Mouse (Mus musculus): ENCODE data around the gene Casp8ap2. TPM values are rescaled to one million over a fixed set of nuclear protein-coding genes. Genes with fewer than 3 reads are reported as not detected.

The Casp8ap2 gene
- polyA plus RNA-seq, 1 experiment from 2014 or later, result 42.0 TPM

DNA sequence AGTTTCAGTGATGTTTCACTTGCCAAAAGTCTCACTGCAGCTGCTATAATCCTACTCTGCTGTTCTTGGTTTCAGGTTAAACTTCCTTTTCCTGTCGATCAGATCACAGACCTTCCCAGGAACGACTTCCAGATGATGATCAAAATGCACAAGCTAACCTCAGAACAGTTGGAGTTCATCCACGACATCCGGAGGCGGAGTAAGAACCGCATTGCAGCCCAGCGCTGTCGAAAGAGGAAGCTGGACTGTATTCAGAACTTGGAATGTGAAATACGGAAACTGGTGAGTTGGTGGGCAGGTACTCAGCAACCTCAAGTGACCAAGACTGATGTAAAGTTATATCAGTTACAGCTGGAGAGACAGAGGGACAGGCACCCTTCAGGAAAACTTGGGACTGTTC, 40.1 kb upstream of the Casp8ap2 start:
- H3K27me3 ChIP-seq (ENCODE audit: control insufficient read depth, insufficient read depth, low read length), result no peaks in the 10 kb centered on the region
- no peak overlapping the region for H3K4me3 ChIP-seq (ENCODE audit: low read depth, low read length)
- H3K9ac ChIP-seq (ENCODE audit: low read depth, low read length), result no peak overlapping the region
- no peaks in the 10 kb centered on the region for H3K9me3 ChIP-seq (replicated peaks; ENCODE audit: control insufficient read depth, low read length)
- no peaks in the 10 kb centered on the region for H3K36me3 ChIP-seq (ENCODE audit: control insufficient read depth, insufficient read depth, low read length)
- H3K27ac ChIP-seq (ENCODE audit: low read depth, low read length), result no peak overlapping the region
- ATAC-seq (replicated peaks; ENCODE audit: insufficient number of reproducible peaks, low FRiP score, low TSS enrichment), result no peak
- WGBS (ENCODE audit: insufficient replicate concordance), result 67% methylated on average over 9 of the region's 9 CpGs
- no peak overlapping the region for H3K4me2 ChIP-seq
- no peaks in the 10 kb centered on the region for H3K4me1 ChIP-seq (ENCODE audit: control insufficient read depth, insufficient read depth, low read length)

DNA sequence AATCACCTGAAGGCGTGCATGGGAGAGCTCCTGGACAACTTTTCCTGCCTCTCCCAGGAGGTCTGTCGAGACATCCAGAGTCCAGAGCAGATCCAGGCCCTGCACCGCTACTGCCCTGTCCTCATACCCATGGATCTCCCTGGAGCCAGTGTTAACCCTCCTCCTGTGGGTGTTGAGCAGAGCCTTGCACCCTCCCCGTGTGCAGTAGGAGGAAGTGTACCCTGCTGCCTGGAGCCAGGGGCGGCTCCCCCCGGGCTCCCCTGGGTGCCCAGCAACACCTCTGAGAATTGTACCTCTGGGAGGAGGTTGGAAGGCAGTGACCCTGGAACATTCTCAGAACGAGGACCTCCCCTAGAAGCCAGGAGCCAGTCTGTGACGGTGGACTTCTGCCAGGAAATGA, 35.4 kb upstream of the Casp8ap2 start:
- ATAC-seq (replicated peaks; ENCODE audit: insufficient number of reproducible peaks, low FRiP score, low TSS enrichment), result no peak
- no peak overlapping the region for H3K4me3 ChIP-seq (ENCODE audit: low read depth, low read length)
- no peak overlapping the region for H3K27ac ChIP-seq (ENCODE audit: low read depth, low read length)
- H3K9ac ChIP-seq (ENCODE audit: low read depth, low read length), result no peak overlapping the region
- H3K27me3 ChIP-seq (ENCODE audit: control insufficient read depth, insufficient read depth, low read length), result no peaks in the 10 kb centered on the region
- no peaks in the 10 kb centered on the region; the same call in 1 of the 2 replicates for H3K4me1 ChIP-seq (ENCODE audit: control insufficient read depth, insufficient read depth, low read length)
- H3K4me2 ChIP-seq, result no peak overlapping the region
- H3K9me3 ChIP-seq (replicated peaks; ENCODE audit: control insufficient read depth, low read length), result no peaks in the 10 kb centered on the region
- no peaks in the 10 kb centered on the region for H3K36me3 ChIP-seq (ENCODE audit: control insufficient read depth, insufficient read depth, low read length)
- WGBS (ENCODE audit: insufficient replicate concordance), result 74% methylated on average over 8 of the region's 8 CpGs

DNA sequence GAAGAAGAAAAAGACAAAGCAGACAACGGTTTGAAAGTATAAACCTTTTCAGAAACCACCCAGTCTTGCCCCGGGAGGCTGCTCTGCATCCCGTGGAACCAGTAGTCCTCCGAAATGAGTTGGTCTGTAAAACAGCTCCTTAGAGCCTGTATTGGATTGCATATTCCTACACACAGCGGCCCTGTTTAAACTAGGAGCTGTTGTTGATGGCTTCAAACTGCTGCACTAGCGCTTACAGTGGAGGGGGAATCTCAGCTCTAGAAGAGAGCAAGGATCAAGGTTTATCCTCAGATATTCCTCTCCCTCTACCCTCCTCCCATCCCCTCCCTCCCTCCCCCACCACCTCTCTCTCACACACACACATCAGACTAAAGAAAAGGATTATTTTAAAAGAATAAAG, 31.1 kb upstream of the Casp8ap2 start:
- Histone ChIP-seq H3K4me2 (no peak overlapping the region), H3K9me3 (replicated peaks; ENCODE audit: control insufficient read depth, low read length) (no peaks in the 10 kb centered on the region), H3K9ac (ENCODE audit: low read depth, low read length) (no peak overlapping the region), H3K27me3 (ENCODE audit: control insufficient read depth, insufficient read depth, low read length) (no peaks in the 10 kb centered on the region), H3K4me1 (ENCODE audit: control insufficient read depth, insufficient read depth, low read length) (no peaks in the 10 kb centered on the region; the same call in 1 of the 2 replicates), H3K27ac (ENCODE audit: low read depth, low read length) (no peak overlapping the region), H3K4me3 (ENCODE audit: low read depth, low read length) (no peak overlapping the region), H3K36me3 (ENCODE audit: control insufficient read depth, insufficient read depth, low read length) (no peaks in the 10 kb centered on the region)
- ATAC-seq (replicated peaks; ENCODE audit: insufficient number of reproducible peaks, low FRiP score, low TSS enrichment), result no peak
- 63% methylated on average over 6 of the region's 6 CpGs for WGBS (ENCODE audit: insufficient replicate concordance)

DNA sequence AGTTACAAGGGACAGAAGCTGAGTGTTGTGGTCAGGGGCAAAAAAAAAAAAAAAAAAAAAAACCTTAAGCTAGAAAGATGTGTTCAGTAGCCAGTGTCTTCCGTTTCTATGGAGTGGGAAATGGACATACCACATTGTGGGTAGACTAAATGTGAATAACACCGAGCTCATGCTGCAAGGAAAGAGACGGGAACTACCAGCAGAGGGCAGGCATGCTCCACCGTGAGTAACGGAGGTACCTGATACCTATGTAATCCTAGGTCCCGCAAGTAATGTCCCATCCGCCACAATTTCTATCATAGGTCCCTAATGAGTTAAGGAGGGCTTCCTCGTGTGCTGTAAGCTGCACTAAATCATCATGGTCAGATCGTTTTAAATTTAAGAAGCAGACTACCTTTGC, 28.7 kb upstream of the Casp8ap2 start:
- ATAC-seq (replicated peaks; ENCODE audit: insufficient number of reproducible peaks, low FRiP score, low TSS enrichment), result no peak
- Histone ChIP-seq H3K27ac (ENCODE audit: low read depth, low read length) (no peak overlapping the region), H3K4me1 (ENCODE audit: control insufficient read depth, insufficient read depth, low read length) (no peaks in the 10 kb centered on the region), H3K36me3 (ENCODE audit: control insufficient read depth, insufficient read depth, low read length) (no peaks in the 10 kb centered on the region), H3K4me2 (no peak overlapping the region), H3K27me3 (ENCODE audit: control insufficient read depth, insufficient read depth, low read length) (no peaks in the 10 kb centered on the region), H3K9me3 (replicated peaks; ENCODE audit: control insufficient read depth, low read length) (no peaks in the 10 kb centered on the region), H3K4me3 (ENCODE audit: low read depth, low read length) (no peak overlapping the region), H3K9ac (ENCODE audit: low read depth, low read length) (no peak overlapping the region)
- 8% methylated on average over 9 of the region's 9 CpGs for WGBS (ENCODE audit: insufficient replicate concordance)

DNA sequence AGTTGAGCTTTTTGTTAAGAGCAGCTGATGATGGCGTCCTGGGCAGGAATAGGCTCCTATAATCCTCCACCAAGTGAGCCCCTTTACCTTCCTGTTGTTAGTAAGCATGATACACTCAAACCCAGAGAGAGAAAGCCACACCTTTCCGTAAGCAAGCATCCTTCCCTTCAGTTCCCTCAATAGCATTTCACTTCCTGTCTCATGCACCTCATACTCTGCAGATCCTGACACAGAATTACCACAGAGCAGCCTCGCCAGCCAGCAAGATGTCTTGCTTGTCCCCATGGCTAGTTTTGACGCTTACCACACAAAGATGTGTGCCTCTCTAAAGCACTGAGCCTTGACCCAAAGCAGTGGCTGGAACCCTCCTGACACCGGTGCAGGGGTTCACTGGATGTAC, 27.7 kb upstream of the Casp8ap2 start:
- WGBS (ENCODE audit: insufficient replicate concordance), result 80% methylated on average over 5 of the region's 5 CpGs
- Histone ChIP-seq H3K4me2 (no peak overlapping the region), H3K27ac (ENCODE audit: low read depth, low read length) (no peak overlapping the region), H3K27me3 (ENCODE audit: control insufficient read depth, insufficient read depth, low read length) (no peaks in the 10 kb centered on the region), H3K4me1 (ENCODE audit: control insufficient read depth, insufficient read depth, low read length) (no peaks in the 10 kb centered on the region), H3K36me3 (ENCODE audit: control insufficient read depth, insufficient read depth, low read length) (no peaks in the 10 kb centered on the region), H3K9me3 (replicated peaks; ENCODE audit: control insufficient read depth, low read length) (no peaks in the 10 kb centered on the region), H3K4me3 (ENCODE audit: low read depth, low read length) (no peak overlapping the region), H3K9ac (ENCODE audit: low read depth, low read length) (no peak overlapping the region)
- ATAC-seq (replicated peaks; ENCODE audit: insufficient number of reproducible peaks, low FRiP score, low TSS enrichment), result no peak

DNA sequence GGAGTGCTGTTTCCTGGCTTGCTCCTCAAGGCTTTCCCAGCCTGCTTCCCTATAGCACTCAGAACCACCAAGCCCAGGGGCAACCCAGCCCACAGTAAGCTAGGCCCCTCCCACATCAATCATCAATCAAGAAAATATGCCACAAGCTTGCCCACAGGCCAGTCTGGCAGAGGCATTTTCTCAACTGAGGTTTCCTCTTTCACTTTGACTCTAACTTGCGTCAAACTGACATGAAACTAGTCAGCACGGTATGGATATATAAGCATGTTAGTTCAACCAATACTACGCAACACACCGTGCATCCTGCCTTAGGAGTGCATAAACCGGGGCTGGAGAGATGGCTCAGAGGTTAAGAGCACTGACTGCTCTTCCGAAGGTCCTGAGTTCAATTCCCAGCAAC, 27.0 kb upstream of the Casp8ap2 start:
- Histone ChIP-seq H3K9me3 (replicated peaks; ENCODE audit: control insufficient read depth, low read length) (no peaks in the 10 kb centered on the region), H3K4me2 (no peak overlapping the region), H3K4me3 (ENCODE audit: low read depth, low read length) (no peak overlapping the region), H3K27me3 (ENCODE audit: control insufficient read depth, insufficient read depth, low read length) (no peaks in the 10 kb centered on the region), H3K4me1 (ENCODE audit: control insufficient read depth, insufficient read depth, low read length) (no peaks in the 10 kb centered on the region), H3K9ac (ENCODE audit: low read depth, low read length) (no peak overlapping the region), H3K36me3 (ENCODE audit: control insufficient read depth, insufficient read depth, low read length) (no peaks in the 10 kb centered on the region), H3K27ac (ENCODE audit: low read depth, low read length) (no peak overlapping the region)
- 82% methylated on average over 6 of the region's 6 CpGs for WGBS (ENCODE audit: insufficient replicate concordance)
- ATAC-seq (replicated peaks; ENCODE audit: insufficient number of reproducible peaks, low FRiP score, low TSS enrichment), result no peak

DNA sequence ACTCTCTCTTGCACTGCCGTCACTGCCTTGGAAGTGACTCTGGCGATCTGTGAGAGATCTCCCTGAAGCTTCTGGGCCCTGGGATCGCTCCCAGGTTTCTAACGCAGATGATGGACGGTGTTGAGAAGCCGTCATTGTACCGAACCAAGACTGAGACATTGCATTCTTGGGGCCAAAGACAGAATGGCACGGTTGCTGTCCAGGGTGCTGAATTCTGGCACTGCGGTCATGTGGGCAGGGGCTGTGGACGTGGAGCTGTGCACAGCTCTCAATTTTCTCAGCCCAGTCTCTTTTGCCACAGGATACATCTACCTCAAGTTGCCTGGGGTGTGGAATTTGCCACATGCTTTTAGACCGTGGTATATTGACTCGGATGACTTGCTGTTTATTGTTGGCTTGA, 14.1 kb upstream of the Casp8ap2 start:
- Histone ChIP-seq H3K9me3 (replicated peaks; ENCODE audit: control insufficient read depth, low read length) (no peaks in the 10 kb centered on the region), H3K4me1 (ENCODE audit: control insufficient read depth, insufficient read depth, low read length) (no peaks in the 10 kb centered on the region), H3K27me3 (ENCODE audit: control insufficient read depth, insufficient read depth, low read length) (no peaks in the 10 kb centered on the region), H3K36me3 (ENCODE audit: control insufficient read depth, insufficient read depth, low read length) (no peaks in the 10 kb centered on the region), H3K9ac (ENCODE audit: low read depth, low read length) (no peak overlapping the region), H3K4me2 (no peak overlapping the region), H3K27ac (ENCODE audit: low read depth, low read length) (no peak overlapping the region), H3K4me3 (ENCODE audit: low read depth, low read length) (no peak overlapping the region)
- no peak for ATAC-seq (replicated peaks; ENCODE audit: insufficient number of reproducible peaks, low FRiP score, low TSS enrichment)
- 21% methylated on average over 12 of the region's 12 CpGs for WGBS (ENCODE audit: insufficient replicate concordance)

DNA sequence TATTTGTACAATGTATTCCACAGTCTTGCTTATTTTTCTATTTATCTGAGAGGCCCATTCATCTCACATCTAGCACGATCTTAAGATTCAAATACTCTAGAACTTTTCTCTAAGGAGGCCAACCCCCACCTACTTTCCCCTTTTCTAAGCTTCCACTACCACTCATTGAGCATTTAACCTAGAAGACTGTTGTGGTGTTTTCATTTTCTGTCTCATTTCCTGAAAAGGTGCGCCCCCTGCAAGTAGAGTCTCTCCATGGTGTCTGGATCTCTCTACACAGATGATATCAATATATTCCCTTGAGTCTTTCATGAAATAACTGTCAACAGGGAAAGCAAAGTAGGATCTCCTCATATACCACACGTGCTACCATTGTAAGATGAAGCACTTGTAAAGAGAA, 12.6 kb upstream of the Casp8ap2 start, which contains the start of gene Gja10:
Gene Gja10 (minus strand): TSS at position 101 of the 400 bp plus-strand sequence.
- Histone ChIP-seq H3K4me3 (ENCODE audit: low read depth, low read length) (no peak within 1 kb of the TSS), H3K27me3 (ENCODE audit: control insufficient read depth, insufficient read depth, low read length) (no peaks in the 10 kb centered on the region), H3K9me3 (replicated peaks; ENCODE audit: control insufficient read depth, low read length) (no peaks in the 10 kb centered on the region), H3K36me3 (ENCODE audit: control insufficient read depth, insufficient read depth, low read length) (no peaks in the 10 kb centered on the region), H3K9ac (ENCODE audit: low read depth, low read length) (no peak within 1 kb of the TSS), H3K4me1 (ENCODE audit: control insufficient read depth, insufficient read depth, low read length) (no peaks in the 10 kb centered on the region), H3K4me2 (no peak within 1 kb of the TSS), H3K27ac (ENCODE audit: low read depth, low read length) (no peak within 1 kb of the TSS)
- ATAC-seq (replicated peaks; ENCODE audit: insufficient number of reproducible peaks, low FRiP score, low TSS enrichment), result no peak
- 58% methylated on average over 3 of the region's 3 CpGs for WGBS (ENCODE audit: insufficient replicate concordance)

DNA sequence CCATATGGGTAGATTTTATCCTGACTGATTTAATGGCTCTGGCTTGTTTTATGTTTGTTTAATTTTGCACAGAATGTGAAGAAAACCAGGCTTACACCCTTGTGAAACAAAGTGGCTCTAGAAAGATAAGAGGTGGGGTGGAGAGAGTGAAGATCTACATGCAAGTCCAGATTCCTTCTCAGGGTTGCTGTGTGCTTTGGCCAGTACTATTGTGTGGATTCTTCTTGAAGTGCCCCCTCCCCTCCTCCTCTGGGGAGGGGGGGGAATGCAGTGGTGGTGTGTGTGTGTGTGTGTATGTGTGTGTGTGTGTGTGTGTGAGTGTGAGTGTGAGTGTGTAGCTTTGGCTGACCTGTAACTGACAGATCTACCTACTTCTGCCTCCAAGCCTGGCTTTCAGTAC, 6.4 kb downstream of the Casp8ap2 start:
- Histone ChIP-seq H3K36me3 (ENCODE audit: control insufficient read depth, insufficient read depth, low read length) (no peaks in the 10 kb centered on the region), H3K4me1 (ENCODE audit: control insufficient read depth, insufficient read depth, low read length) (peaks cover 9% of the 10 kb centered on the region; the same call in 1 of the 2 replicates), H3K27ac (ENCODE audit: low read depth, low read length) (no peak overlapping the region), H3K27me3 (ENCODE audit: control insufficient read depth, insufficient read depth, low read length) (no peaks in the 10 kb centered on the region), H3K4me2 (no peak overlapping the region), H3K9me3 (replicated peaks; ENCODE audit: control insufficient read depth, low read length) (no peaks in the 10 kb centered on the region), H3K4me3 (ENCODE audit: low read depth, low read length) (no peak overlapping the region), H3K9ac (ENCODE audit: low read depth, low read length) (no peak overlapping the region)
- ATAC-seq (replicated peaks; ENCODE audit: insufficient number of reproducible peaks, low FRiP score, low TSS enrichment), result no peak

Measured in heart, embryonic 11.5 days (tissue).